Mouse (Mus musculus) liver, postnatal 0 days (tissue): ENCODE data around the gene Eif2d.

Experiments used
- CTCF ChIP-seq: sonication (generic); IDR thresholded peaks from 2 replicates; pipeline ENCODE4 v1.5.1; 2016; ENCODE audit warnings: antibody characterized with exemption, low read depth
- EP300 ChIP-seq: IDR thresholded peaks from 2 replicates; pipeline ENCODE4 v1.6.1; 2016; ENCODE audit warnings: antibody characterized with exemption, low read depth, mild to moderate bottlenecking

GRCm38 (mm10) chr1:131119026-131119425 lies 34.0 kb upstream of the Eif2d start:
- TF ChIP-seq CTCF = peak; percentile 89
- TF ChIP-seq EP300 = no peak
